Mouse (Mus musculus) lung, embryonic 16.5 days (tissue): Measurements from ENCODE around the gene Ghdc. TPM values are rescaled to one million over a fixed set of nuclear protein-coding genes. Genes with fewer than 3 reads are reported as not detected.

Source experiments
- ATAC-seq: fragments of 200-750 bp; cut with Nextera tagmentation; 2 replicates; pipeline ENCODE4 v1.8.0; 2017; ENCODE audit warnings: low read depth, mild to moderate bottlenecking, moderate library complexity
- H3K27ac ChIP-seq: fragments of 300-500 bp; sonication (generic); 2 replicates; pipeline ENCODE4 v1.5.1; 2014; ENCODE audit warnings: mild to moderate bottlenecking, control low read depth, low read length
- H3K27me3 ChIP-seq: fragments of 300-500 bp; sonication (generic); 2 replicates; pipeline ENCODE4 v1.6.1; 2014; ENCODE audit warnings: low read depth, low read length, mixed read lengths; ENCODE audit not compliant: control insufficient read depth, insufficient read depth
- H3K36me3 ChIP-seq: fragments of 300-500 bp; sonication (generic); 2 replicates; pipeline ENCODE4 v1.6.1; 2014; ENCODE audit warnings: low read length; ENCODE audit not compliant: control insufficient read depth, insufficient read depth
- H3K4me1 ChIP-seq: fragments of 300-500 bp; sonication (generic); replicated peaks from 2 replicates; pipeline ENCODE4 v1.6.1; 2014; ENCODE audit warnings: low read length, mixed read lengths; ENCODE audit not compliant: control insufficient read depth, insufficient read depth
- H3K4me2 ChIP-seq: fragments of 300-500 bp; sonication (generic); 2 replicates; pipeline ENCODE4 v1.6.1; 2014; ENCODE audit warnings: low read depth, low read length, control low read depth
- H3K4me3 ChIP-seq: fragments of 300-500 bp; sonication (generic); 2 replicates; pipeline ENCODE4 v1.5.1; 2014; ENCODE audit warnings: mild to moderate bottlenecking, low read length, control low read depth
- H3K9ac ChIP-seq: fragments of 300-500 bp; sonication (generic); 2 replicates; pipeline ENCODE4 v1.6.1; 2014; ENCODE audit warnings: low read length, control low read depth
- H3K9me3 ChIP-seq: fragments of 300-500 bp; sonication (generic); 2 replicates; pipeline ENCODE4 v1.6.1; 2016; ENCODE audit warnings: low read length; ENCODE audit not compliant: control insufficient read depth
- WGBS: fragments of 180-500 bp; shearing (Covaris S2); extraction: QIAGEN DNeasy Blood & Tissue Kit; methylation state at CpG from one replicate; pipeline ENCODE4 v1.1.7; 2014; 5-methylcytosine and 5-hydroxymethylcytosine counted together
- polyA plus RNA-seq: library from polyadenylated mRNA; unstranded; fragments of >200 nt; fragmentation: Nextera tagmentation; extraction: Ambion mirVana; gene quantifications from 2 replicates; pipeline ENCODE4 v1.2.1, GENCODE M21; 2015

Ghdc gene
- polyA plus RNA-seq, 1 experiment from 2014 or later, result 6.2 TPM

DNA sequence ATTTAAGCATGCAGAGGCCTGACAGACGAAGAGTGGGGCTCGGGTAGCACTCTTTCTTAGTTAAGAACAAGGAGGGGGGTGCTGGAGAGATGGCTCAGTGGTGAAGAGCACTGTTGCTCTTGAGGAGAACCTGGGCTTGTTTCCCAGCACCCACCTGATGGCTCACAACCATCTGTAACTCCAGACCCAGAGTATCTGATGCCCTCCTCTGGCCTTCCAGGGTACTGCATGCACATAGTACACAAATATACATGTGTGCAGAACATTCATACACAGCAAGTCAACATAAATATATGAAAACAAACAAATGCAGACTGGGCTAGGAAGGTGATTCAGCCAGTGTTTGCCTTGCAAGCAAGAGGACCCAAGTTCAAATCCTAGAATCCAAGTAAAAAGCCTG is 40.4 kb upstream of the Ghdc start:
- ATAC-seq, result no peak
- H3K27ac ChIP-seq, result no peak overlapping the region

DNA sequence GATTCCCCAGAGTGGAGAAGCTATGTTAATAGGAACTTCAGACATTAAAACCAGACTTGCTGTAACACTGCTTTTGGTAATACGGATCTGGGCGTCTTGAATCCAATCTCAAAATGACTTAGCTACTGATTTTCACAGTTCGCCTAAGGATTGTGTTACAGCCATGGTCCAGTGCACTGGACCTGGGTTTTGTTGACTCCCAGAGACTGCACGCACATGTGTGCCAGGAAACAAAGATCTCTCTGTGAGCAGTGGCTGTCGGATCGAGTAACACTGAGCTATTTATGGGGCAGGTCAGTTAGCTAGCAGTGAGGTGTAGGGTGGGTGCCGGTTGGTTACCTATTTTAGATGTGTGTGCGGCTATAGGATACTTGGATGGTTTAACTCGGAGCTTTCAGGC is 39.8 kb upstream of the Ghdc start:
- no peak overlapping the region for H3K4me2 ChIP-seq
- no peak overlapping the region for H3K4me3 ChIP-seq
- 0 out of 2 replicates have a peak, but pooled peaks cover 3% of the 10 kb centered on the region for H3K9me3 ChIP-seq
- no peaks in the 10 kb centered on the region for H3K36me3 ChIP-seq
- 80% methylated on average over 9 of the region's 9 CpGs for WGBS
- H3K4me1 ChIP-seq, result peaks cover 12% of the 10 kb centered on the region
- H3K9ac ChIP-seq, result no peak overlapping the region
- H3K27ac ChIP-seq, result no peak overlapping the region
- no peak for ATAC-seq
- H3K27me3 ChIP-seq, result no peaks in the 10 kb centered on the region

More for the DNA sequence above, 40.4 kb upstream of the Ghdc start:
- H3K4me3 ChIP-seq, result no peak overlapping the region
- H3K27me3 ChIP-seq, result no peaks in the 10 kb centered on the region
- no peak overlapping the region for H3K4me2 ChIP-seq
- H3K9me3 ChIP-seq, result 0 out of 2 replicates have a peak, but pooled peaks cover 3% of the 10 kb centered on the region
- WGBS, result 94% methylated on average over 2 of the region's 2 CpGs
- H3K4me1 ChIP-seq, result peaks cover 15% of the 10 kb centered on the region
- H3K9ac ChIP-seq, result no peak overlapping the region
- H3K36me3 ChIP-seq, result no peaks in the 10 kb centered on the region

DNA sequence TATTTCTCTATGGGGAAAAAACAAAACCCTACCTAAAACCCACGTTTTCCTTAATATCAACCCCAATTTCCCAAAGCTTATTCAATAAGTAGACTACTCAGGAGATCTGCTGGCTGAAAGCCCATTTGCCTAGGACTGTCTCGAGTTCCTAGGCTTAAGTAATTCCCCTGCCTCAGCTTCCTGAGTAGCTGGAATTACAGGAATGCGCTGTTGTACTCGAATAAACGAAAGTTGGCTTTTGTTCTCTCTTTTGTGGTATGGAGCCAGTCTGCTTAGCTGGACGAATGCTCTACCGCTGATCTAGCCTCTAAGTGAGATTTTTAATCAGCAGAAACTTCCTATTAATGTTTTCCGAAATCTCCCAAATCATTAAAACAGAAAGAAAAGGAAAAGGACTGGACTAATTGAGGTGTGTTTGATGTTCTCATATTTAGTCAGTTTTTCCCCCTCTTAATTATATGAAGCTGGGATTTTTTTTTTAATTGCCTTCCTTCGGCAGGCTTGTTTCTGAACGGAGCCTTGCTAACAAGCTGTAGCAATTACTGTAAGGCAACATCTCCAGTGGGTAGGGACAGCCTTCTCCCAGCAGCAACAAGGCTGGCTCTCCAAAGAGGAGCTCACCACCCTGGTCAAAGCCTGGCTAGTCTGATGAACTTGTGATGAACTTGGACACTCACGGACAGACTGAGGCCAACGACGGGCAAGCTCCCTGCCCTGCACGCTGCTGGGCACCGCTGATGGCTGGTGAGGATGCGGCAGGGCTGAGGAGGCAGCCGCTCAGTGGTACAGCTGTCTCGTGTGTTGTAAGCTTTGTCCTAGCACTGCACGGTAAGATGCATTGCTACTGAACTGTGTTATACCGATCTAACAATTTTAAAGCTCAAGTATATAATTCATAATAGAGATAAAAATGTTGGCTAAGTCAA is 35.9 kb upstream of the Ghdc start:
- ATAC-seq, result no peak
- H3K27me3 ChIP-seq, result no peaks in the 10 kb centered on the region
- WGBS, result 67% methylated on average over 20 of the region's 20 CpGs

GRCm38 (mm10) chr11:100805535-100805934 is 34.8 kb upstream of the Ghdc start:
- Histone ChIP-seq H3K27me3 (no peaks in the 10 kb centered on the region), H3K4me2 (no peak overlapping the region), H3K4me1 (no peaks in the 10 kb centered on the region), H3K4me3 (no peak overlapping the region), H3K9me3 (no peaks in the 10 kb centered on the region), H3K36me3 (peaks cover 38% of the 10 kb centered on the region), H3K9ac (no peak overlapping the region), H3K27ac (no peak overlapping the region)
- ATAC-seq, result peak; percentile 23; the same call in 1 of the 2 replicates
- 63% methylated on average over 7 of the region's 7 CpGs for WGBS

More for the DNA sequence above, 35.9 kb upstream of the Ghdc start:
- Histone ChIP-seq H3K4me2 (no peak overlapping the region), H3K27ac (no peak overlapping the region), H3K4me1 (no peaks in the 10 kb centered on the region), H3K36me3 (peaks cover 31% of the 10 kb centered on the region), H3K9ac (no peak overlapping the region), H3K9me3 (0 out of 2 replicates have a peak, but pooled peaks cover 3% of the 10 kb centered on the region), H3K4me3 (no peak overlapping the region)

GRCm38 (mm10) chr11:100804409-100804808 is 33.7 kb upstream of the Ghdc start:
- Histone ChIP-seq H3K36me3 (peaks cover 38% of the 10 kb centered on the region), H3K27ac (no peak overlapping the region), H3K9ac (no peak overlapping the region), H3K4me3 (no peak overlapping the region), H3K27me3 (no peaks in the 10 kb centered on the region), H3K4me2 (no peak overlapping the region), H3K4me1 (no peaks in the 10 kb centered on the region), H3K9me3 (no peaks in the 10 kb centered on the region)
- 90% methylated on average over 10 of the region's 10 CpGs for WGBS
- no peak for ATAC-seq

DNA sequence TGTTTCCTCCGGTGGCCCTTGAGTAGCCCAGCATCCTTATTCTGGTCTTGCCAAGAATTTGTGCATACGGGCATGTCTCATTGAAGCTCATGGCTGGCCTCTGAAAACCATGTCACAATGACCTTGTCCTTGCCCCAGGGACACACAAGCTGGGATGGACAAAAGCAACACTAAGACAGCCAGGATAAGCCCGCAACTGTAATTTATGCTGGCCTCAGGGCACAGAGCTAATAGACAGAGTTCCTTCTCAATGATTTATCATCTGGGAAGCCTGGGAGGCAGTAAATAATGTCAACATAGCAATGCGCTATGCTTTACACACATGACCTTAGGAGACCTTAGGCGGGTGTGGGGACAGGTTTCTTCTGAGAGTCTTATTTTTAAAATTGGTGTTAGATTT is 28.7 kb upstream of the Ghdc start:
- Histone ChIP-seq H3K4me2 (no peak overlapping the region), H3K4me1 (no peaks in the 10 kb centered on the region), H3K4me3 (no peak overlapping the region), H3K27ac (no peak overlapping the region), H3K9me3 (no peaks in the 10 kb centered on the region), H3K36me3 (peaks cover 38% of the 10 kb centered on the region), H3K27me3 (no peaks in the 10 kb centered on the region), H3K9ac (no peak overlapping the region)
- 76% methylated on average over 5 of the region's 5 CpGs for whole genome bisulfite sequencing
- ATAC-seq, result no peak

GRCm38 (mm10) chr11:100796585-100796984 is 25.8 kb upstream of the Ghdc start:
- H3K9me3 ChIP-seq, result no peaks in the 10 kb centered on the region
- no peak overlapping the region for H3K4me2 ChIP-seq
- H3K27ac ChIP-seq, result no peak overlapping the region
- peaks cover 13% of the 10 kb centered on the region; the same call in 1 of the 2 replicates for H3K36me3 ChIP-seq
- WGBS, result 64% methylated on average over 8 of the region's 8 CpGs
- no peaks in the 10 kb centered on the region for H3K4me1 ChIP-seq
- no peaks in the 10 kb centered on the region for H3K27me3 ChIP-seq
- H3K9ac ChIP-seq, result no peak overlapping the region
- no peak for ATAC-seq
- no peak overlapping the region for H3K4me3 ChIP-seq

- WGBS, result 84% methylated on average over 2 of the region's 2 CpGs
- Histone ChIP-seq H3K9ac (no peak overlapping the region), H3K9me3 (no peaks in the 10 kb centered on the region), H3K27ac (no peak overlapping the region), H3K27me3 (no peaks in the 10 kb centered on the region), H3K4me2 (no peak overlapping the region), H3K4me1 (no peaks in the 10 kb centered on the region), H3K36me3 (peaks cover 11% of the 10 kb centered on the region), H3K4me3 (no peak overlapping the region)
- no peak for ATAC-seq
These were observed 24.6 kb upstream of the Ghdc start for GRCm38 (mm10) chr11:100795386-100795785.

DNA sequence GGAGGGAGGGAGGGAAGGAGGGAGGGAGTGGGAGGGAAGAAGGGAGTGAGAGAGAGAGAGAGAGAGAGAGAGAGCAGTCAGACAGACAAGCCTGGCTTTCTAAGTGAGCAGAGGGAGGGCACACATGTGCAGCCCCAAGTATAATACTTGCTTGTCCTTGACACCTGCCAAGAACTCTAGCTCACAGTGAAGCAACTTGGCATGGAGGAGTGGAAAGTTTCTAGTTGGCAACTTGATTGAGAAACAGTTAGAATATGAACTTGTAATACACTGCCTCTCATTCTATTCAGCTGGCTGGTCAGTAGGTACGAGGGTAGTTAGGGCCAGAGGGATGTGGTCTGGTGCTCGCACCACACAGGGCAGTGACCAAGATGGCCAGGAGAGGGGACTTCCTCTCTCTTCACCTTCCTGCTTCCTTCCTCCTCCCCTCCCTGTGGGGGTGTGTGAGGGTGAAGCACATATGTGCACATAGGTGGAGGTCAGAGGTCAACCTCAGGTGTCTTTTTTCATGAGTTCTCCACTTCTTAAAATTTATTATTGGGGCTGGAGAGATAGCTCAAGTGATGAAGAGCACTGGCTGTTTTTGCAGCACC is 20.8 kb upstream of the Ghdc start:
- Histone ChIP-seq H3K9me3 (no peaks in the 10 kb centered on the region), H3K4me3 (no peak overlapping the region), H3K27me3 (no peaks in the 10 kb centered on the region), H3K9ac (no peak overlapping the region), H3K4me2 (no peak overlapping the region), H3K4me1 (no peaks in the 10 kb centered on the region), H3K36me3 (peaks cover 20% of the 10 kb centered on the region), H3K27ac (no peak overlapping the region)
- ATAC-seq, result 0 out of 2 replicates have a peak, but pooled peaks have one; percentile 38
- 93% methylated on average over 2 of the region's 2 CpGs for WGBS
